Mouse (Mus musculus) thymus, postnatal 10 days (tissue): ENCODE measurements around the gene Ctnnbip1.

ENCODE experiments used
- DNase-seq, 2 experiments: peaks; one replicate each; pipeline ENCODE4 v3.0.0; 2021; ENCODE audit warnings: low spot score in 2 of 2

The Ctnnbip1 gene

GRCm38 (mm10) chr4:149561986-149562904 lies 44.2 kb downstream of the Ctnnbip1 start:
- DNase-seq = no peak

- DNase-seq = no peak
These were observed 44.9 kb downstream of the Ctnnbip1 start for GRCm38 (mm10) chr4:149562905-149563347.

GRCm38 (mm10) chr4:149563941-149564361 lies 45.9 kb downstream of the Ctnnbip1 start:
- no peak for DNase-seq

- DNase-seq = no peak
These were observed 46.7 kb downstream of the Ctnnbip1 start for GRCm38 (mm10) chr4:149564452-149565407.

GRCm38 (mm10) chr4:149567432-149568026 lies 49.5 kb downstream of the Ctnnbip1 start:
- DNase-seq = no peak

- DNase-seq = no peak
These were observed 50.6 kb downstream of the Ctnnbip1 start for GRCm38 (mm10) chr4:149568622-149569021.

GRCm38 (mm10) chr4:149569781-149570497 lies 51.9 kb downstream of the Ctnnbip1 start:
- DNase-seq = no peak

- no peak for DNase-seq
These were observed 52.4 kb downstream of the Ctnnbip1 start for GRCm38 (mm10) chr4:149570498-149570863.

GRCm38 (mm10) chr4:149571209-149571608 lies 53.2 kb downstream of the Ctnnbip1 start:
- no peak for DNase-seq

- no peak for DNase-seq
These were observed 53.7 kb downstream of the Ctnnbip1 start for GRCm38 (mm10) chr4:149571651-149572149.

GRCm38 (mm10) chr4:149572446-149572845 lies 54.4 kb downstream of the Ctnnbip1 start:
- no peak for DNase-seq

- DNase-seq = no peak
These were observed 54.8 kb downstream of the Ctnnbip1 start for GRCm38 (mm10) chr4:149572851-149573250.

GRCm38 (mm10) chr4:149574391-149574821 lies 56.4 kb downstream of the Ctnnbip1 start:
- no peak for DNase-seq

- DNase-seq = no peak
These were observed 58.0 kb downstream of the Ctnnbip1 start for GRCm38 (mm10) chr4:149576061-149576460.

GRCm38 (mm10) chr4:149576993-149577548 lies 59.0 kb downstream of the Ctnnbip1 start:
- DNase-seq = no peak

GRCm38 (mm10) chr4:149578085-149578681 lies 60.1 kb downstream of the Ctnnbip1 start:
- DNase-seq = no peak

- DNase-seq = no peak
These were observed 60.8 kb downstream of the Ctnnbip1 start for GRCm38 (mm10) chr4:149578831-149579230.

- no peak for DNase-seq
These were observed 67.2 kb downstream of the Ctnnbip1 start for GRCm38 (mm10) chr4:149585236-149585635.

GRCm38 (mm10) chr4:149586044-149586782 lies 68.2 kb downstream of the Ctnnbip1 start, which contains the start of gene Clstn1:
Gene Clstn1, plus strand, starts transcription at chr4:149586468.
- peak in 1 of 2 experiments; percentile 23 for DNase-seq
